Mouse (Mus musculus) hindbrain, embryonic 11.5 days (tissue): ENCODE measurements at regions not wholly inside any gene's neighbourhood (a gene's known extent, or its start where the extent isn't known, plus 50 kb on each side); places are given as distances from the start of the nearest gene placed in this dataset.
A peak's percentile ranks its signal among the peaks of the same experiment; 100 is the strongest.

ENCODE experiments used
- ATAC-seq: fragments of 200-750 bp; cut with Nextera tagmentation; 2 replicates; pipeline ENCODE4 v1.8.0; 2017; ENCODE audit warnings: mild to moderate bottlenecking, moderate TSS enrichment, moderate library complexity; ENCODE audit not compliant: low FRiP score
- DNase-seq: peaks from one replicate; pipeline ENCODE4 v3.0.0-alpha.2; 2015; ENCODE audit warnings: low spot score
- H3K27ac ChIP-seq: fragments of 300-500 bp; sonication (generic); 2 replicates; pipeline ENCODE4 v1.5.1; 2014; ENCODE audit warnings: mild to moderate bottlenecking, low read depth, low read length
- H3K27me3 ChIP-seq: fragments of 300-500 bp; sonication (generic); 2 replicates; pipeline ENCODE4 v1.6.1; 2014; ENCODE audit warnings: mild to moderate bottlenecking, low read length, moderate library complexity, mixed read lengths; ENCODE audit not compliant: control insufficient read depth, insufficient read depth
- H3K36me3 ChIP-seq: fragments of 300-500 bp; sonication (generic); 2 replicates; pipeline ENCODE4 v1.6.1; 2014; ENCODE audit warnings: mild to moderate bottlenecking, low read length, moderate library complexity, mixed read lengths; ENCODE audit not compliant: control insufficient read depth, insufficient read depth
- H3K4me1 ChIP-seq: fragments of 300-500 bp; sonication (generic); replicated peaks from 2 replicates; pipeline ENCODE4 v1.6.1; 2014; ENCODE audit warnings: low read length, mixed read lengths; ENCODE audit not compliant: control insufficient read depth, insufficient read depth
- H3K4me2 ChIP-seq: fragments of 300-500 bp; sonication (generic); replicated peaks from 2 replicates; pipeline ENCODE4 v1.6.1; 2014; ENCODE audit warnings: mild to moderate bottlenecking, low read depth, low read length
- H3K4me3 ChIP-seq: fragments of 300-500 bp; sonication (generic); 2 replicates; pipeline ENCODE4 v1.5.1; 2014; ENCODE audit warnings: low read depth, low read length
- H3K9ac ChIP-seq: fragments of 300-500 bp; sonication (generic); 2 replicates; pipeline ENCODE4 v1.6.1; 2014; ENCODE audit warnings: low read depth, low read length
- H3K9me3 ChIP-seq: fragments of 300-500 bp; sonication (generic); 2 replicates; pipeline ENCODE4 v1.6.1; 2016; ENCODE audit warnings: low read length; ENCODE audit not compliant: control insufficient read depth
- WGBS: fragments of 180-500 bp; shearing (Covaris S2); extraction: QIAGEN DNeasy Blood & Tissue Kit; methylation state at CpG from one replicate; pipeline ENCODE4 v1.1.7; 2014; 5-methylcytosine and 5-hydroxymethylcytosine counted together

- no peaks in the 10 kb centered on the region for H3K36me3 ChIP-seq
- DNase-seq (peak; percentile 12), ATAC-seq (peak; percentile 76)
- H3K27me3 ChIP-seq: no peaks in the 10 kb centered on the region
- H3K9ac ChIP-seq: no peak overlapping the region
- no peak overlapping the region for H3K4me3 ChIP-seq
- no peak overlapping the region for H3K27ac ChIP-seq
- H3K4me1 ChIP-seq: no peaks in the 10 kb centered on the region
- H3K9me3 ChIP-seq: no peaks in the 10 kb centered on the region
- H3K4me2 ChIP-seq: no peak overlapping the region
Observed at GRCm38 (mm10) chr16:79394425-79394824, 303.5 kb upstream of the Tmprss15 start.

- 63% methylated on average over 3 of the region's 3 CpGs for WGBS
- Histone ChIP-seq H3K27me3 (no peaks in the 10 kb centered on the region), H3K36me3 (no peaks in the 10 kb centered on the region), H3K27ac (no peak overlapping the region), H3K9ac (no peak overlapping the region), H3K9me3 (no peaks in the 10 kb centered on the region), H3K4me1 (no peaks in the 10 kb centered on the region), H3K4me2 (no peak overlapping the region), H3K4me3 (no peak overlapping the region)
- ATAC-seq: no peak
- no peak for DNase-seq
Observed at GRCm38 (mm10) chr16:79386421-79386820, 295.5 kb upstream of the Tmprss15 start.

GRCm38 (mm10) chr16:79350127-79350526 is 259.2 kb upstream of the Tmprss15 start:
- H3K9ac ChIP-seq: no peak overlapping the region

DNA sequence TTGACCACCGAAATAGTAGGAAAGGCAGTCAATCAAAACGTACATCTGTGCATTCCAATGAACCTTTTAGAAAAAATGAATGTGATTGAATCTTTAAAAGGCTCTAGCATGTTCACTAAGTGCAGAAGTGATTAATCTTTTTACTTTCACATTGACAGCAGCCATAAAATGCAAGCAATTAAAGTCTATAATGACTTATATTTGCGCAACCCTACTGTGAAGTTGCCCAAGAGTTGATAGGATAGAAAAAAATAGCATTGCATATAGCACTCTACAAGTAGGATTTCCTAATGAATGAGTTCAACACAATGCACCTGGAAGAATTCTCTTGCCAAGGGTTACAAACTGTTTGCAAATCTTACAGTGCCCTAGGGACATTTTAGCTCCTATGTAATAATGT is 251.6 kb upstream of the Tmprss15 start:
- ATAC-seq (no peak), DNase-seq (no peak)
- 73% methylated on average over 3 of the region's 3 CpGs for WGBS

More at GRCm38 (mm10) chr16:79350127-79350526, 259.2 kb upstream of the Tmprss15 start:
- Histone ChIP-seq H3K9me3 (no peaks in the 10 kb centered on the region), H3K4me3 (no peak overlapping the region), H3K27ac (no peak overlapping the region), H3K4me1 (no peaks in the 10 kb centered on the region), H3K27me3 (no peaks in the 10 kb centered on the region), H3K4me2 (no peak overlapping the region), H3K36me3 (no peaks in the 10 kb centered on the region)
- ATAC-seq: no peak
- DNase-seq: no peak

GRCm38 (mm10) chr16:79336416-79336815 is 245.5 kb upstream of the Tmprss15 start:
- no peak overlapping the region for H3K27ac ChIP-seq
- H3K9ac ChIP-seq: no peak overlapping the region
- no peak overlapping the region for H3K4me3 ChIP-seq
- no peak overlapping the region for H3K4me2 ChIP-seq
- H3K36me3 ChIP-seq: no peaks in the 10 kb centered on the region
- H3K27me3 ChIP-seq: no peaks in the 10 kb centered on the region
- H3K4me1 ChIP-seq: no peaks in the 10 kb centered on the region
- no peak for ATAC-seq
- DNase-seq: no peak
- no peaks in the 10 kb centered on the region for H3K9me3 ChIP-seq
- WGBS: 70% methylated on average over 2 of the region's 2 CpGs

More for the DNA sequence above, 251.6 kb upstream of the Tmprss15 start:
- Histone ChIP-seq H3K27me3 (no peaks in the 10 kb centered on the region), H3K9ac (no peak overlapping the region), H3K9me3 (no peaks in the 10 kb centered on the region), H3K4me3 (no peak overlapping the region), H3K4me2 (no peak overlapping the region), H3K4me1 (no peaks in the 10 kb centered on the region), H3K36me3 (no peaks in the 10 kb centered on the region), H3K27ac (no peak overlapping the region)

DNA sequence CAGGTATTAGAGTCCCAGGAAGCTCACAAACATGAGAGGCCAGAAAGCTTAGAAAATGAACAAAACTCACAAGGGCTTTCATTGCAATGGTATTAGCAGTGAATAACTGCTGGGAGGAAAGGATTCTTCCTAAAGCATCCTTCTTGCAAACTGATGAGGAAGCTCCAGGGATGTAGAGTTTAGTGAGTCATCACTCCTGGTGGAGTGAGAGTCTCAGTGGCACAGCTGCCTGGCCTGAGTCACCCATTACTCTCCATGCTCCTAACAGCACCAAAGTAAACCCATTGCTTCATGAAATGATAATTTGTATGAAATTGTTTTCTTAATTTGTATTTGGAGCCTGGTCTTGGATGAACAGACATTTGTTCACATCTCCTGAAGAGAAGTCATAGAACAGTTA is 245.1 kb upstream of the Tmprss15 start:
- H3K9me3 ChIP-seq: no peaks in the 10 kb centered on the region

DNA sequence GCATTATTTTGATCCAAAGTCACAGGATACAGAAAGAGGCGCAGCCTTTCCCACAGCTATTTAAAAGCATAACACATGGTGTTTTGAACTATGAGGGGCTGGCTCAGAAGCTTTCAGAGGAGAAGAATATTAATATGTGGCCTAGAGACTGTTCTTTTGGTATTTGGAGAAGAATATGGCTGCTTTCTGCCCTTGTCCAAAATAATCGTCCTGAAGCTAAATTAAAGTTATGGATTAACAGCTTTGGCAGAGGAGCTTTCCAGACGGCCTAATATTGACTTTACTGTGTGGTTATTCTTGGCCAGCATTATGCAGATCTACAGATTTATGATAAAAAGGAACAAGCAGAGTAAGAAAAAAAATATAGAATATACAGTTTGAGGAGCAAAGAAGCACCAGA is 222.4 kb upstream of the Tmprss15 start:
- H3K4me2 ChIP-seq: no peak overlapping the region
- H3K27me3 ChIP-seq: no peaks in the 10 kb centered on the region
- DNase-seq: no peak
- no peak overlapping the region for H3K4me3 ChIP-seq
- 85% methylated on average over 3 of the region's 3 CpGs for WGBS
- H3K9ac ChIP-seq: no peak overlapping the region
- no peaks in the 10 kb centered on the region for H3K4me1 ChIP-seq
- H3K9me3 ChIP-seq: no peaks in the 10 kb centered on the region
- no peaks in the 10 kb centered on the region for H3K36me3 ChIP-seq
- no peak for ATAC-seq
- H3K27ac ChIP-seq: no peak overlapping the region

More for the DNA sequence above, 245.1 kb upstream of the Tmprss15 start:
- no peak for DNase-seq
- Histone ChIP-seq H3K4me2 (no peak overlapping the region), H3K36me3 (no peaks in the 10 kb centered on the region), H3K27me3 (no peaks in the 10 kb centered on the region), H3K27ac (no peak overlapping the region), H3K4me3 (no peak overlapping the region), H3K9ac (no peak overlapping the region), H3K4me1 (no peaks in the 10 kb centered on the region)
- no peak for ATAC-seq

DNA sequence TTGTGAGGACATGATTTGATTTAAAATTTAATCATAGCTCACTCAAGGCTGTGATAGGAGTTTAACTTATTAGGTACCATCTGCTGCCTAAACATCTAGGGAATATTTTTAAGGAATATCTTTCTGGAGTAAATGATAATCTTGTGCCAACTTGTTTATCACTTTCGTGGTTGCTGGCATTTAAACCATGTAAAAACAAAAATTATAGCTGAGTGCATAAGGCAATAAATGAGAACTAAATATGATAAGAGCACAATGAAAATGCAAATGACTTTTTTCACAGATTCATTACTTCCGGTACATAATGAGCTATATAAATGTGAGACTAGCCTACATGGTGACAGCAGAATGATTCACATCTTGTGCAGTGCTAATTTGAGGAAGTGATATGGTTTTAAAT is 221.8 kb upstream of the Tmprss15 start:
- H3K4me2 ChIP-seq: no peak overlapping the region
- WGBS: 69% methylated on average over 2 of the region's 2 CpGs
- DNase-seq (no peak), ATAC-seq (no peak)
- H3K27me3 ChIP-seq: no peaks in the 10 kb centered on the region
- no peak overlapping the region for H3K27ac ChIP-seq
- H3K4me3 ChIP-seq: no peak overlapping the region
- no peaks in the 10 kb centered on the region for H3K4me1 ChIP-seq
- no peak overlapping the region for H3K9ac ChIP-seq
- H3K36me3 ChIP-seq: no peaks in the 10 kb centered on the region
- H3K9me3 ChIP-seq: no peaks in the 10 kb centered on the region

- H3K9ac ChIP-seq: no peak overlapping the region
- H3K4me3 ChIP-seq: no peak overlapping the region
- H3K36me3 ChIP-seq: no peaks in the 10 kb centered on the region
- no peaks in the 10 kb centered on the region for H3K27me3 ChIP-seq
- WGBS: 91% methylated on average over 1 of the region's 1 CpGs
- ATAC-seq (no peak), DNase-seq (no peak)
- H3K4me2 ChIP-seq: no peak overlapping the region
- H3K9me3 ChIP-seq: no peaks in the 10 kb centered on the region
- H3K4me1 ChIP-seq: no peaks in the 10 kb centered on the region
- H3K27ac ChIP-seq: no peak overlapping the region
Observed at GRCm38 (mm10) chr16:79308541-79308940, 217.6 kb upstream of the Tmprss15 start.
